Mouse (Mus musculus) right cerebral cortex, adult 18-20 months (tissue): ENCODE data around the gene Fabp1.

Source experiments
- DNase-seq: peaks from one replicate; pipeline ENCODE4 v3.0.0; 2022; ENCODE audit warnings: mixed read lengths

The Fabp1 gene

GRCm38 (mm10) chr6:71212471-71212870 is 12.8 kb downstream of the Fabp1 start:
- DNase-seq = no peak

- no peak for DNase-seq
Measured at GRCm38 (mm10) chr6:71221501-71221900, 21.9 kb downstream of the Fabp1 start.

GRCm38 (mm10) chr6:71224184-71224943 is 24.7 kb downstream of the Fabp1 start:
- no peak for DNase-seq

GRCm38 (mm10) chr6:71226544-71226943 is 26.9 kb downstream of the Fabp1 start:
- DNase-seq = no peak

DNA sequence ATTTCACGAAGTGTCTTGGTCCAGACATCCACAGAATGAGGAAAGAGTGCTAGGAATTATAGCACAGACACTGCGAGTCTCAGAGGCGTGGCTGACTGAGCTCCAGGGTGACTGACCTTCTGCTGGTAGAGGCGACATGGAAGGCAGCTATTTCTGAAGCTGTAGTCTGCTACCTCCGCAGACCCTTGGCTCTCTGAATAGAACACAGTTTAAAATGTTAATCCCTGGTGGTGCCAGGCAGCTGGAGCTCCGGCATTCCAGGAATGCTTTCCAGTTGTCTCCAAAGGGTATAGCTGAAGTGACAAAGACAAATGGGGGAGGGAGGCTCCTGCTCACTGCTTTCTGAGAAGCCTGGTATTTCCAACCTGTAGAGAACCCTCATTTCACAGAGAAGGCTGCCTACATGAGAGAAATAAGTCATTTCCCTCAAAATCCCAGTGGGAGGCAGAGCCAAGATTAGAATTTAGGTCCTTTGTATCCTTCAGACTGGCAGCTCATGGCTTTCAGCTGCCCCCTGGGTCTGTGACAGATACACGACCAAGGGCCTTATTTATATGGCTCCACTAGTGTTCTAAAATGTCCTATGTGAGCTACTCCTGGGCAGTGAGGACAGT is 27.6 kb downstream of the Fabp1 start:
- DNase-seq = no peak

DNA sequence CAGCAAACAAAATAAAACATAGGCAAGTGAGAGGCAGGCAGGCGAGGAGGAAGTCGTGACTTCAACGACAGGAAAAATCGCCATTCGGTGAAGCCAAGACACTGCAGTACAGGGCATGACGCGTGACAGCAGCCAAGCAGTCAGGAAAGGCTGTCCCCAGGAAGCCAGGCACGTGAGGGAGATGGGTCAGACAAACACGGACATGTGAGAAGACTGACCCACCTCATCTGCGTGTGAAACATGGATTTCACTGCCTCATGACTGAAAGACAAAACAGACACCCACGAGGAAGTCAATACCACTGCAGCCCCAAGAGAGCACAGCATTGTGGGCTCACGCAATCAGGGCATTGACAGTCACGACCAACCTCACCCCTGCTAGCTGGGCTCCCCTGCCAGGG is 35.5 kb downstream of the Fabp1 start:
- DNase-seq = no peak

DNA sequence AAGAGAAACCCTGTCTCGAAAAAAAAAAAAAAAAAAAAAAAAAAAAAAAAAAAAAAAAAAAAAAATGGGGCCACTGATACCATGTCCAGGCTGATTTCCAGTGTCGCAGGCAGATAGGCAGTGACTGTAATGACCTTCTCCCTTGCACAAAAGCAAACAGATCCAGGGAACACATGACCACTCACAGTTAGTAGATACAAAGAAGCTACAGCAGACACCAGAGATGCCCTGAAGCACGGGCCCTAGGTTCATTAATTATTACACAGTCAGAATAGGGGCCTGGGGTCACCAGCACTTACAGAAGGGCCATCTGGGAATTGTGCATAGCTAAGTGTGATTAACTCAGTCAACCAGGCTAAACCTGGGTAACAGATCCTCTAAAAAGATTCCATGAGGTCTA is 36.3 kb downstream of the Fabp1 start:
- no peak for DNase-seq

DNA sequence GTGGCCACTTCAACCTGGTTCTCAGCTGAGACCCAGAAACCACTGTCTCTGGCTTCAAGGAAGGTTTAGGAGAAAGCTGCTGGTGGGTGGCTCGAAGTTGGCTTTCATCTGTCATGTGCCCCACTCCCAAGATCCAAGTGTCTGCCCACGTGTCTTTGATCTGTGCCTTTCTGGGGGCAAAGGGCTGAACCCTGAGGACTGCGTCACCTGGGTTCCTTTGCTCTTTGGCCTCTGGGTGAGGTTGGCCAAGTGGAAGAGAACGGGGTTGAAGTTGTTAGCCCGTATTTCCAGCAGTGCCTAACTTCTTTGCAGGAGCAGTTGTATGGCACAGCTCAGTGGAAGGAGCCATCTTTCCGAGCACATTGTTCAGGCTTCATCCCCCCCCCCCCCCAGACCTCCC is 36.9 kb downstream of the Fabp1 start:
- DNase-seq = no peak

- no peak for DNase-seq
Measured at GRCm38 (mm10) chr6:71237031-71237431, 37.4 kb downstream of the Fabp1 start.

- no peak for DNase-seq
Measured at GRCm38 (mm10) chr6:71239069-71239750, 39.6 kb downstream of the Fabp1 start.

DNA sequence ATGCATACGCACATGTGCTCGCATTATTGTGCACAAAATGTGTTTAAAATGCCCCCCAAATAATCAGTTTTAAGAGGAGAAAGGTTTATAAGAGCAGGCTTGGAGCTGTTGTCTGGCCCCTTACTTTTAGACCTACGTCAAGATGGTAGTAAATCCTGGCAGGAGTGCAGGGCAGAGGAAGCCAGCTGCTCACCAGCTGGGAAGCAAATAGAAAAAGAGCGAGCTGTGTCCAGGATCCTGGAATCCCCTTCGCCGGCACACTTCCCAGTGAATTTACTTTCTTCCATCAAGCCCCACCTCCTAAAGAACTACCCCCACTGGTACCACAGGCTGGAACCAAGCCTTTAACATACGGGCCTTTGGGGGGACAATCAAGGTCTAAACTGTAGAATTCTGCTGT is 41.2 kb downstream of the Fabp1 start:
- DNase-seq = no peak

DNA sequence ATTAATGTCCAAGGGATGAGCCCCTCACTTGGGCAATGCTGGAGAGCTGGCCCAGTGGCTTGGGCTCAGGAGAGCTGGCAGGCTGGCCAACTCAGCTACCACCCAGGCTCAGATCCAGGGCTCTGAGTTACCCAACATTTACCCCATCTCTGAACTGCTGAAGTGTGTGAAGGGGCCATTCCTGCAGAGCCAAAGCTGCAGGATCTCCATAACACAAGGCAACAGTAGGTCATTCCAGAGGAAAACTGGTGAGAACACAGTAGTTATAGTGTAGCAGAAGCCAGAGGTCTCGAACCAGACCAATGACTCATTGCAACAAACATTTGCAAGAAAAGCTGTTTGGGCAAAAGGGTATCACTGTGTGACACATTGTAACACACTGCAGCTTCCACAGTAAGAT is 43.2 kb downstream of the Fabp1 start:
- DNase-seq = no peak

GRCm38 (mm10) chr6:71243258-71243657 is 43.6 kb downstream of the Fabp1 start:
- no peak for DNase-seq

DNA sequence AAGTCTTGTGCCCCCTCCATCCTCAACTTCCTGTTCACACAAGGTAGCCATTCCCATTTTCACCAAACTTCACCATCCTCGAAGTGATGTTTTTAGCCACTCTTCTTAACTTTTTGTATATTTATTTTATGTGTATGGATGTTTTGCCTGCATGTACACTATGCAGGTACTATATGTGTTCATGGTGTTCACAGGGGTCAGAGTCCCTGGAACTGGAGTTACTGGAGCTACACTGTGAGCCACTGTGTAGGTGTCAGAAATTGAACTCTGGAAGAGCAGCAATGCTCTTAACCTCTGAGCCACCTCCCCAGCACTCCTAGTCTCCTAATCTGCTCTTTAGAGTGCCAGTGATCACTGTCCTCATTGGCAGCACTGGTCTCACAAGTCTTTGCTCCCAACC is 48.8 kb downstream of the Fabp1 start:
- DNase-seq = no peak

DNA sequence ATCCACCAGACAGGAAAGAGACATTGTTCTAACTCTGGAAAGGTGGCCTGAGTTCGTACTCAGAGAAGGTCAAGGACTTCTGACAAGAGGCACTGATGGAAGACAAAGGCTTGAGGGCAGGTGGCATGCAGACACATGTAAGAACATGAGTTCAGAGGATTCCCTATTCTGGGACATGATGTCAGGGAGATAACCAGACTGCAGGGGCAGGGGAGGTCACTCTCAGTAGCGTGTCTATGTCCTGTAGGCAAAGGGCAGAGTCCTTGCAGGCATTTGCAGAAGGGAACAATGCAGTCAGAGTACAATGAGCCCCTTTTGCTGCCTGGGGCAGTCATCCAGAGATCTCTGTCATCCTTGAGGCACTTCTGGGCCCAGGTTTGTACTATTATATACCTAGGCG is 50.0 kb downstream of the Fabp1 start:
- DNase-seq = no peak

DNA sequence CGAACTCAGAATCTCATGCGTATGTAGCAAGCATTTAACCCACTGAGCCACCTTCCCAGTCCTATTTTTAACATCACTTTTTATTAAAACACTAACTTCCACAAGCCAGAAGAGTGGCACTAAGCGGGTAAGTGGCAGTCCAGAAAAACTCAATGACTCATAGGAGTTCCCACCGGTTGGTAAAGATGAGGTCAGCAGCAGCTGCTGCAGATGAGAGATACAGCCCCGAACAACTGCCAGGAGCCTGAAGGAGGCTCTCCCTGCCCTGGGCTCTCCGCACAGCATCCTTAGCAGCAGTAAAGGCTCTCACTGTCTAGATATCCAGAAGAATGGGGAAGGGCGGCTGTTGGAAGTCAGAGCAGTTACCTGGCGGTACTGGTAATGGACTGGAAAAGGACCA is 51.3 kb downstream of the Fabp1 start:
- no peak for DNase-seq

GRCm38 (mm10) chr6:71254456-71254855 is 54.8 kb downstream of the Fabp1 start:
- no peak for DNase-seq
